Mouse (Mus musculus) megakaryocyte, adult 5-6 weeks (primary cell): ENCODE results near the gene Rasa3. TPM values are rescaled to one million over a fixed set of nuclear protein-coding genes. Genes with fewer than 3 reads are reported as not detected.
A peak's percentile ranks its signal among the peaks of the same experiment; 100 is the strongest.

Experiments
- ATAC-seq: 2 replicates; pipeline ENCODE4 v1.8.0; 2016; ENCODE audit warnings: mild to moderate bottlenecking, inconsistent platforms; ENCODE audit not compliant: poor library complexity, severe bottlenecking
- total RNA-seq, 2 experiments: library from RNA; stranded (forward) in 1 of 2; stranded (reverse) in 1 of 2; fragments of 153-499, 151-499 nt in 1 of 2; fragments of 221-1000, 200-1000 nt in 1 of 2; gene quantifications; 2 replicates each; pipeline versions ENCODE4 v1.2.3 to v1.2.4; 2015 to 2017

Rasa3 gene
- total RNA-seq, 2 experiments from 2014 or later: 75.0 to 159 TPM

DNA sequence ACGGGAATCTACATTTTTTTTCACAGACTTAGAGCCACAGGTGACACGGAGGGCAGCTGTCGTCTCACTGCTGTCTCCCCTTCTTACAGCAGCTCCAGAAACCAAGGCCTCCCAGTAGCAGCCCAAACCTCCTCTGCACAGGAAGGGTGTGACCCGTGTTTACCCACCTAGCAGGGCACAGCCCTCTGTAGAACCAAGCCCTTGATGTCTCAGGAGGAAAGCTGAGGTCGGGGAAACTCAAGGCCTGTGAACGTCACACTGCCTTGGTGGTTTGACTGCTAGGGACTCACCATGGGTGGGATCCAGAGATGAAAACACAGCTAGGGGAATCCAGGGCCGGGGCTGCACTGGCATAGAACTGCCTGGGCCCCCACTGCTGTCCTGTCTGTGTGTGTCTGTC lies 9.0 kb upstream of the Rasa3 start:
- peak; percentile 66 for ATAC-seq

DNA sequence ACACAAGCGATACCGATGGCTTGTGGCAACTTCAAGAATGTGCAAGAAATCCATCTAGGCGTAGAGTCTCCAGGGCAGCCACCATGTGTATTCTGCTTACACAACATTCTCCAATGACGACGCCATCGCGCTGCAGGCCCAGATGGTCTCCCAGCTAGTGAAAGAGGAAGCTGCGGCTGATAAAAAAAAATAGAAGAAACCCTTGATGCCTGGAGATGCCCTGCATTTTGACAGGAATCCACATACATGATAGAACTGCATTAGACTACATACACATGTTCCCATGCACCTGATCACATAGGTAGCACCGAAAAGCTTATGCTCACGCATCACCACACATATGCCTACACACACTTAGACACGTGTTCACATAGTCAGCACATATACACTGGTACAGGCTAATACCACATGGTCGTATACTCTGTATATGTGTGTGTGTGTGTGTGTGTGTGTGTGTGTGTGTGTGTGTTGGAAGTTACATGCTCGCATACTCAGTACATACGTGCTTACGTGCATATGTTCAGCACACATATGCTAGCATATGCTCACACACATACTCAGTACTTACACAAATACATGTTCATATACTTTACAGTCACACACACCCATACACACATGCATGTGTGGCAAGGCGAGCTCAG lies 8.4 kb upstream of the Rasa3 start:
- ATAC-seq: peak; percentile 95

DNA sequence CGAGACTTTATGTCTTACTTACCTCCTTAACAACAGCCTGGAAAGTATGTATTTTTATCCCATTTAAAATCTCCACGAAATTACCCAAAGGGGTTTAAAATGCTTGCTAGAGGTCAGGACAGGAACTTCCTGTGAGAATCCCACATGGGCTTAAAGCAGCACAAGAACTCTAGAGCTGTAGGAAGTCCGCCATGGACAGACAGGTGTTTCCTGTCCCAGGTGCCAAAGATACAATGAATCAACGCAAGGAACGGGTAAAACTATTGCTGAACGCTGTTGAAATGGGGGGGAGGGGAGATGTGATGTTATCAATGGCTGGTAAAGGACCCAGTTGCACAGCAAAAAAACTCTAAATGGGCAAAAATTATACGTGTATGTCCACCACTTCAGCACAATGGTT lies 6.7 kb upstream of the Rasa3 start:
- ATAC-seq: no peak

DNA sequence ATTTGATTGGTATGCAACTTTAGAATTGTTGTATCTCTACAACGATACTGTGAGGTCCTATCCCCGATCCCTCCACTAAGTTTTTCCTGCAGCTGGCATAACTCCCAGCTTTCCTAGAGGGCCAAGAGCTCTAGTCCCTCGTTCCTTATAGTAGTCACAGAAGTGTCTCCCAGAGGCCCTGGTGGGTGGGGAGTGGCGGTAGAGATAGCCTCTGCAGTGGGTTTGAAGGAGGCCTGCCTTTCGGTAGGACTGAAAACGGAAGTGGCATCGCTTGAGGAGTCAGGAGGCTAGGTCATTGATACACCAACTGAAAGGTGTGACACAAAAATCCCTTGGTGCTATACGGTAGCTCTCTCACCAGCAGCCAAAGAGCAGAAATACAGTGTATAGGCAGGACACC lies 779 bp upstream of the Rasa3 start:
- ATAC-seq: no peak

DNA sequence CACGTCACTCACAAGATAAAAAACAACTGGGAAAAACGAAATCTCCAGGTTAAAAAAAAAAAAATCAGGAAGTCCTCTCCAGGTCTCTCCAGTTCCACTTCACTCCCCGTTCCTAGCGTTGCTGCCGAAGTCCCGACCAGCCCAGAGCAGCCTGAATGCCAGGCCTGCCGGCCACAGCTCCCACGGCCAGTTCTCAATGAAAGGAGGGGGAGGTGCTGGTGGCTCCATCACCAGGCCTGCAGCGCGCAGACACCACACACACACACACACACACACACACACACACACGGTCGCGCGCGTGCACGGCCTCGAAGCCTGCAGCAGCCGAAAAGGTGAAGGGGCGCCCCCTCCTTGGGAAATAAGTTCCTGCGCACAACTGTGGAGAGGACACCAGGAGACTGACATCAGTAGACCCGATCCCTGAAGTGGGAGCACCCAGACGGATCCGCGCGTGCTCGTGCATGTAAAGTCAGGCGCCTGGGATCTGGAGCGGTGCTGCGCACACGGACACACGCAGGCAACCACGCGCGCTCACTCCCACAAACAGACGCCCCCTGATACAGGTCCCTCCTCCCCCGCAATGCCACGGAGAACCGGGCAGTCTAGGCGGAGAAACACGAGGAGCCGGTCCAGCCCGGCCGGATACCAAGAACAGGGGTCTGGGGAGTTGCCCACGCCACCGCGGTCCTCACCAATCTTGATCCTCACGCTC lies 546 bp downstream of the Rasa3 start:
- peak; percentile 22 for ATAC-seq

DNA sequence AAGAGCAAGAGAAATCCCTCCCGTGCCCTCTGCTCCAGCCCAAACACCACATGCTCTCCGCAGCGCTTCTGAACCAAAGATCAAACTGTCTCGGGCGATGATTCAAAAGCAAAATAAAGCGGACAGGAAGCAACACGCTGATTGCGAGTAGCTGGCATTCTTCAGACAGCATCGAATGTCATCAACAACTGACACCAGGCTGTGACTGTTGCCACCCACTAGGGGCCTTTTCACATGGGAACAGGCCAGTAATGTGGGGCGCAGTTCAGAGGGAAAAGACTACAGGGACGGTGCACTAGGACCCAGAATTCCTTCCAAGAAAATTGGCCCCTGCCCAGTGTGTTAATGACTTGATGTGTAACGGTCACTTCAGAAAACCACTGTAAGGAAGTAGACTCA lies 1.1 kb downstream of the Rasa3 start:
- peak; percentile 7 for ATAC-seq

DNA sequence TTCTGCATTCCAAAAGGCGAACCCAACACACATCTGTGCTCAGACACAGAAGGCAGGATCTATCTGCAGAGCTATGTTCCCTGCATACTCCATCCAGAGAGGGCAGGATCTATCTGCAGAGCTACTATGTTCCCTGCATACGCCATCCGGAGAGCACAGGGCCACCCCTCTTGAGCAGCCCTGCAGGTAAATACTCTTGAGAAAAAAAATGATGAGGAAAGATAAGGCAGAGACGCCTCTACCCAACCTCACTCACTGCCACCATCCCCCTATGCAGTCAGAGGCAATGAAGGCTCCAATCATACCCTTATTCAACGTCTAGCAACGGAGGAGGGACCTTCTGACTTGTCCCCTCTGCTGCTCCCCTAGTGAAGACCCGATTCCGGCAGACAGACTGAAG lies 1.9 kb downstream of the Rasa3 start:
- no peak for ATAC-seq

DNA sequence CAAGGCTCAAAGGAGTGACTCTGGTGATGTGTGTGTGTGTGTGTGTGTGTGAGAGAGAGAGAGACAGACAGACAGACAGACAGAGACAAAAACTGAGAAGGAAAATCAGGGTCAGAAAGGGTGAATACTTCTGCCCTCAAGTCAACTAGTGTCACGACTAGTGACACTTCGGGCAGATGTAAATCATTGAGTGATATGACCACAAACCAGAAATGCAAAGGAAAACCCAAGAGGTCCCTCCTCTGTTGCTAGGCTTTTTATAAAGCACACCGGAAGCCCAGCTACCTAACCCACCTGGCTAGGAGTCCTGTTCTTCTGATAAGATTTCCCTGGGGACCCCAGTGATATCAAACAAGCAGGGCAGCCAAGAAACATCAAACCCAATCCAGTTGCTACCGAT lies 2.3 kb downstream of the Rasa3 start:
- no peak for ATAC-seq

DNA sequence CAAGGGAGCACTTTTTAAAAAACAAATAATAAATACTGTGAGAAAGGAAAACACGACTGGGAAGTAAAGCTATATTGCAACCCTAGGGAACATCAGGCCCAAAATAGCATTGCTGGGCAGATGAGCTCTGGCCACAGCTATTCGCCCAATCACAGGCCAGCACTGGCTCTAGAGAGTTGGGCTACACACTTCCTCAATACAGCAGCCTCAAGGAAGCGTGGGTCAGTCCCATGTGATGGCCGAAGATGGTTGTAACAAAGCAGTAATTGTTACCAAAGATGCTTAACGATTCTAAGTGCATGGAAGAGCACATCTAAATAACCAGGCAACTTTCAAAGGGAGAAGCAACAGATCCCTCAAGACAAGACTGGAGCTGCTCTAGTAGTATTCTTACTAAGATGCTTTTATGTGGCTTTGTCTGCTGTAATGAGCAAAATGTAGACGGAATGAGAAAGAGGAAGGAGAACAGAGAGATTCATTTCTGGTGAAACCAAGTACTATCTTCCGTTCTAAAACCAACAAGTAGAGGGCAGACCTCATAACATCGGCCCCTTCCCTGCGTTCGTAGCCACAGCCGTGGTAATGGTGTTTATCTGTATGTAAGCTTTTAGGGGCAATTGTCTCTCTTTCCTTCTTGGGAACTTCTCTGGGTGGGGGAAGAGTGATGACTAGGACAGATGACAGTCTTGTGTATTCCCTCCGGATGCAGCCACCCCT lies 3.0 kb downstream of the Rasa3 start:
- ATAC-seq: peak; percentile 49

DNA sequence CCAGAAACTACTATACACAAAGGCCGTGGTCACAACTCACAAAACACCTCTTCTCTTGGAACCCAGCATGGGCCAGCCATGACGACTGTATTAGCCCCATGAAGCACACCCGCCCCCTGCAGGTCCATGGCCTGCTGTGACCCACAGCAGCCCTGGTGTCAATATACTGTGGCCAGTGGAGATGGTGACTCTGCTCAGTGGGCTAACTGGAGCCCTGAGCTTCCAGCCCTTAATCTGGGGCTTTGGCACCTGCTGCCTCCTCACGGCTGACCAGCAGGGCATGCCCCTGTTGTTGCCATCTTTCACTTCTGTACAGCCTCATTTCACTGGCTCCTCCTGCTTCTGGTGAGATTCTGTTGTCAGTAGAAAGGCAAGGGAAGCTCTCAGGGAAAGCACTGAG lies 4.2 kb downstream of the Rasa3 start:
- no peak for ATAC-seq

DNA sequence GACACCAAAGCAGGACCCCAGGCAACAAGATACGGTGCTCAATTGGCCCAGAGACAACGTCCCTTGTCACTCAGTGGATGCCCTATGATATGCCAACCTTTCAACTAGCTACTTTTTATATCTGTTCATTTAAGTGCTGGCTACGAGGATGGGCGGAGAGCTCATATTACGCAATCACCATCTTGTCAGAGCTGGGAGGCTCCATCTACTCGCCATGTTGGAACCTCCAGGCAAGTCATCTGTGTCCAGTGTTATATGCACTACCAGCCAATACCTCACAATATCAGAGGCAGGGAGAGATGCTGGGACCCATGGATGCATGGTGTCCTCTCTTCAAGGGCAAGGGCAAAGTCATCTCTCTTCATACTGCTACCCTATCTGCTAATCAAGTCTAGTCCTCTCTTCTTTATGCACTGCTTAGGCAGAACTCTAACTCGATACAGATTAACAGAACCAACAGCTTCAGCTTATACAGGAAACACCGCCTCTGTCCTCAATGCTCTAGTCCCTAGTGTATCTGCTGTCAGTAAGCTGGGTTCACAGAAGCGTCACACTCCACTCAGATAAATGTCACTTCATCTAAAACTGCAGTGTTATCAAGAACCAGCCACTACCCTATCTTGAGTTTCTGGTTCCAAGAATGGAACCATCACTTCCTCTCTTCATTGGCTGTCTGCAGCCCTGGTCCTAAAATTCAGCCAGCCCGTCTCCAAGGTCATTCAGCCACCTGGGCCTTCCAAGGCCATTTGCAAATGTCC lies 6.0 kb downstream of the Rasa3 start:
- peak; percentile 7; the same call in 1 of the 2 replicates for ATAC-seq

DNA sequence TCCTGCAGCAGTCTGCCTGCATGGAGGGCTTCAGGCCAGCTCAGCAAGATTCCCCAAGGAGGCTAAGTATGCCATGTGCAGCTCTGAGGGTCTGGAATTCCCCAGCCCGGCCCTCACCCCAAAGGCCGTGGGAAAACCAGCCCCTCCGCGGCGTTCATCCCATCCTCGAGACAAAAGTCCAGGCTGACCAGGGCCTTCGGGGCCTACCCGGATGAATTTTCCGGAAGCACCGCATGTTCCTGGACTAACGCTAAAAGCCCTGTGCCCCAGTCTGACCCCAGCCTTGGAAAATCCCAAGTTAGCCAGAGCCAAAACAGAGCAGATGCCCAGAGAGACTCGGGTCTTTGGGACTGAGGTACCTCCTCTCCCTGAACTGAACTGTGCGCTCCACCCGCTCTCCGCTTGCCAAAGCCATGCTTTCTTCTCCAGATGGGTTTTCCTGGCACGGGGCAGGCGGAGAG lies 7.4 kb downstream of the Rasa3 start:
- no peak for ATAC-seq

DNA sequence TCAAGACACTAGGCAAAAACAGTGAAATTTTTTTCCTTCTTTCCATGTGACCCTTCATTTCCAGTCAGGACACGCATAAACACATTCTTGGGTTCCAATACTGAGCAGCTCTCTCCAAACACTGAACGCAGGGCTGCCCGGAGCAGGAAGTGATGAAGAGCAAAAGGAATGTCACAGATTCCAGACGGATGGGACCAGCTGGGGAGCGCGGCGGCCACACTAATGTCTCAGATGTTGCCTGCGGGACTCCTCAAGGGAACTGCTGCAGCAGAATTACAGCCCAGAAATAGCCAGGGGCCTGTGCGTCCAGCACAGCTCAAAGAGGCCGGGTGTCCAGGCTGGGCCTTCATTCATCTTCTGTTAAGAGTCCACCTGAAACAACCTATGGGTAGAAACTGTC lies 9.0 kb downstream of the Rasa3 start:
- ATAC-seq: no peak

DNA sequence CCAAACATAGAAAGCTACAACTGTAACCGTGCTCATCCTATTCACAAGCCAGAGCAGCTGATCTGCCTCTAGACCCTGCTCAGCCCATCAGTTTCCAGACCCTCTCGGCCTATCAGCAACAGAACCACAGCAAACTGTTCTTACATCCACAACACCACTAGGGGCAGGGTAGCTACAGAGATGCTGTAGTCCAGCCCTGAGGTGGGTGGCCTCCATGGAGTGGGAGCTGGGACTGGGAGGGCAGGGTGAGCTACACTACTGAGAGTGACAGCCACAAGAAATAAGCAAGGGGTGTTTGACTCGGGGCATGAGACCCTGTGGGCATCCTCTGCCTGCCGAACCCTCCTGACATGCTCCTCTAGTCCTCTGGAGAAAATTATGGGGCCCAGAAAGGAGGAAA lies 9.5 kb downstream of the Rasa3 start:
- ATAC-seq: no peak

DNA sequence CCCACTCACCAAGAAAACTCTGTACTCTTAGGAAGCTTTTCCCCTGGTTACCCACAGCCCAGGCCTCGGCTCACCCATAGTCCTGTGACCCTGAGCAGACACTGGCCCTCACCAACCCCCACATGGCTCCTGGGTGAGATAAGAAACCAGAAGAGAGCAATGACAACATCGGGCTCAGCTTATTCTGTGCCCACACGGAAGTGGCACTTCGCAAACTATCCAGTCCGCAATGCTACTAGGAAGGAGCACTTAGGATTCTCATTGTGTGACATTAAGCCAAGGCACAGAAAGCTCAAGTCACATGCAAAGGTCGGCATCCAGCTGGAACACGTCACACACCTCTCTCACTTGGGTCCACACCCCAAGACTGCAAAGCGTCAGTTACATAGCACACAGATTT lies 11.5 kb downstream of the Rasa3 start:
- ATAC-seq: peak; percentile 73

DNA sequence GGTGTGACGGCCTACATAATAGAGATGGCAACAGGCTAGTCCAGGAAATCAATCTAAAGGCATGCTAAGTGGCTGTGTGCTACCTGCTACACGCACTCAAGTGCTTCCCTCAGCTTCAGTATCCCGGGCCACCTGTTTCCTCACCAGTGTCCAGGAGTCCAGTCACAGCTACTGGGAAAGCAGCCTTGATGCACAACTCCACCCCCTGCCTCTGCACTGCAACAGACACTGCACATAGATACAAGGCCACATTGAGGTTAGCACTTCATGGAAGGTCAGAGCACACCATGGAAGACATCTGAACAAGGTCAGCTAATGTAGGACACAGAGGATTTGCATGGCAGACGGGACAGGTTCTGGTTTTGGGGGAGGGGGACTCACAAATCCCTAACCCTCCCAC lies 11.9 kb downstream of the Rasa3 start:
- no peak for ATAC-seq

DNA sequence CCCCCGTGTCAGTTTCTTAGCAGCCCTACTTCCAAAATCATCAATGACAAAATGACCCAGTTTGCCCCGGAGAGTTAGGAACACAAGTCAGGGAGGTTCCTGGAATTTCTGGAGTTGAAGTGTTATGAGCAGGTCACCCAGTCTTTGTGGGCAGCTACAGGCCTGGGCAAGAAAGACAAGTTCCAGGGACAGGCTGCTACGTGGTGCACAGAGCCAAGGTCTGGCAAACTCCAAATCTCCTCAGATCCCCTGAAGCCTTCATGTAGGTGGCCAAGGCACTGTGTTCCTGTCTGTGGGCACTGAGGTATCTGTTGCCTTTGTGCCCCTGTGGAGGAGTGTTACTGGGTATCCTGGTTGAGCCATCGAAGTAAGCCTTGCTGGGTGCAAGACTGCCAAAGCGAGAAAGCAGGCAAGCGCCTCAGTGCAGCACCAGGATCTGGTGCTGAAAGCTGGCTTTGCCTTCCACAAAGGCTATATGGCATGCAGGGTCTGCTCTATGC lies 12.6 kb downstream of the Rasa3 start:
- no peak for ATAC-seq

DNA sequence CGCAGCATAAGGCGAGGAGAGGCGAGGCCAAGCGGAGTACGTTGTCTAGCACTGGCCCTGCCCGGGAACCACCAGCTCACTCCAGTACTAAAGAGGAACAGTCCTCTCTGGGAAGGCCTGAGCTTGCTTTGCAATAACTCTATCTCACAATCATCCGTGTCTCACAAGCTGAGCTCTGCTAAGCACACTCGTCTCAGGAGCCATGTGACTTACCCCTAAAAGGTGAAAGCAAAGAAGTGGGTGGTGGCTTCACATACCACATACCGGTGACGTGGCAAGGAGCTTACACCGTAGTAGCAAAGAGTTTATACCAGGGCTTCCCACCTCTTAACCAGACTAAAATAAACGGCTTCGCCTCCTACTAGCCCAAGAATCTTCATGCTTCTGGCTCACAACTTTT lies 17.1 kb downstream of the Rasa3 start:
- peak; percentile 90 for ATAC-seq

DNA sequence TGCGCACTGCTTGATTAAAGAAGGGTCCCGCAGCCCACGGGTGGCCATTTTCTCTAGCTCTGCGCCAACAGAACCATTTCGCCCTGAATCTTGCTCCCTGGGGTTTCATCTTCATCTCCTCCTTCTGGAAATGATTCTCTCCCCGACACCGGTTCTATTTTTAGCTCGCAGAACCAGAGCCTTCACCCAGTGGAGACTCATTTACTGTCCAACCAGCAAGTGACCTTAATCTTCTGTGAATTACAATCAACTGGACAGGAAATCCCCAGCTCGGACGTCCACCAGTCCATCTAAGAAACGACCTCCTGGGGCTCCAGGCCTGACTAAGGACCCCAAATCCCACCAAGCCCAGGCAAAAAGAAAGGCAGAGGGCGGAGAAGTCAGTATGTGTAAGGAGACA lies 19.9 kb downstream of the Rasa3 start:
- ATAC-seq: no peak

DNA sequence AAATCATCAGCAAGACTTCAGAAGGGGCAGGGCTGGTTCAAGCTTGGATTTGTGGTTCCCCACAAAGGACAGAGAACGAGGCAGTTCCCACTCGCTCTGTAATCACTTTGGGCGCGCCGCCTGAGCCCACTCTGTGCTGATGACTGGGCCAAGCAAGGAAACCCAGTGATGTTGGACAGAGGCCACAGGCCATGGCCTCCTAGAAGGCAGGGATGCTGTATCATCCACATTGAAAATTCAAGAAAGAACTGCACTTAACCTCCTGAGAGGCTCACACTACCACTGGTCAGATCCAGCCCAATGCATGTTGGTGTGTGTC lies 22.4 kb downstream of the Rasa3 start:
- ATAC-seq: no peak

DNA sequence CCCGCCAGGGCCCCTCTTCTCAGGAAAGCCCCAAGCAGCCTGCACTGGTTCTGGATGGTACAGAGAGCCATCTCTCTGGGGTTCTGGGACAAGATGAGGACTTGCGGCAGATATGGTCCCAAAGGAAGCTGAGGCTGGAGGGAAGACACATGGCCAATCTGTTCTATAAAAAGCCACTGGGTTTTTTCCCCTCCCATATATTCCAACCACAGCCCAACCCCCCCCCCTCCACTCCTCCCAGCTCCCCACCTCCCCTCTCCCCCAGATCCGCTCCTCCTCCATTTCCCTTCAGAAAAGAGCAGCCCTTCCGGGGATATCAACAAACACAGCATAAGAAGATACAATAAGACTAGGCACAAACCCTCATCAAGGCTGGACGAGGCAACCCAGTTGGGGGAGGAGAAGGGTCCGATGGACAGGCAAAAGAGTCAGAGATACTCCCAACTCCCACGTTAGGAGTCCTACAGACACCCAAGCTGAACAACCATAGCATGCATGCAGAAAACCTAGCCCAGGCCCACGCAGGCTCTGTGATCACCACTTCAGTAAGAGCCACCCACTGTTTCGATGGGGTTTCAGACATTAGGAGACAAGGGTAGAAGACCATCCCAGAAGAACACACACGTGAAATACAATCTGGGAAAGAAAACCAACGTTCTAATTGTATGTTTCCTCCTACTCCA lies 22.9 kb downstream of the Rasa3 start:
- ATAC-seq: no peak
